Mouse (Mus musculus) heart, embryonic 14.5 days (tissue): Measurements from ENCODE around the gene Kif3a. TPM values are rescaled to one million over a fixed set of nuclear protein-coding genes. Genes with fewer than 3 reads are reported as not detected.
A peak's percentile ranks its signal among the peaks of the same experiment; 100 is the strongest.

ENCODE experiments used
- ATAC-seq: fragments of 200-750 bp; cut with Nextera tagmentation; 2 replicates; pipeline ENCODE4 v1.8.0; 2017; ENCODE audit warnings: low read depth, moderate TSS enrichment; ENCODE audit not compliant: insufficient number of reproducible peaks, insufficient read depth, low FRiP score
- H3K27ac ChIP-seq, 2 experiments: fragments of 200-500 bp in 1 of 2; fragments of 300-500 bp in 1 of 2; sonication (generic) in 1 of 2; replicated peaks in 1 of 2; 2 replicates each; pipeline ENCODE4 v1.5.1; 2012 to 2014; ENCODE audit warnings: low read depth in 2 of 2, low read length in 2 of 2, control low read depth in 1 of 2, mild to moderate bottlenecking in 1 of 2, mixed read lengths in 1 of 2; ENCODE audit not compliant: control insufficient read depth in 1 of 2, insufficient read depth in 1 of 2
- H3K27me3 ChIP-seq: fragments of 300-500 bp; sonication (generic); 2 replicates; pipeline ENCODE4 v1.6.1; 2014; ENCODE audit warnings: mild to moderate bottlenecking, low read length, control low read depth; ENCODE audit not compliant: control insufficient read depth, insufficient read depth
- H3K36me3 ChIP-seq: fragments of 300-500 bp; sonication (generic); 2 replicates; pipeline ENCODE4 v1.6.1; 2014; ENCODE audit warnings: mild to moderate bottlenecking, control low read depth, low read length, mixed read lengths; ENCODE audit not compliant: control insufficient read depth, insufficient read depth
- H3K4me1 ChIP-seq, 2 experiments: fragments of 200-500 bp in 1 of 2; fragments of 300-500 bp in 1 of 2; sonication (generic) in 1 of 2; 2 replicates each; pipeline ENCODE4 v1.6.1; 2012 to 2014; ENCODE audit warnings: low read length in 2 of 2, control low read depth in 1 of 2, mixed read lengths in 1 of 2; ENCODE audit not compliant: control insufficient read depth in 2 of 2, insufficient read depth in 2 of 2
- H3K4me2 ChIP-seq: fragments of 300-500 bp; sonication (generic); 2 replicates; pipeline ENCODE4 v1.6.1; 2014; ENCODE audit warnings: mild to moderate bottlenecking, low read length
- H3K4me3 ChIP-seq, 2 experiments: fragments of 200-500 bp in 1 of 2; fragments of 300-500 bp in 1 of 2; sonication (generic) in 1 of 2; 2 replicates each; pipeline ENCODE4 v1.5.1; 2012 to 2014; ENCODE audit warnings: low read length in 2 of 2, mild to moderate bottlenecking in 2 of 2, control low read depth in 1 of 2, low read depth in 1 of 2, moderate library complexity in 1 of 2; ENCODE audit not compliant: control insufficient read depth in 1 of 2, insufficient read depth in 1 of 2
- H3K9ac ChIP-seq: fragments of 300-500 bp; sonication (generic); 2 replicates; pipeline ENCODE4 v1.6.1; 2014; ENCODE audit warnings: mild to moderate bottlenecking, low read length
- H3K9me3 ChIP-seq: fragments of 300-500 bp; sonication (generic); 2 replicates; pipeline ENCODE4 v1.6.1; 2016; ENCODE audit warnings: low read length, control low read depth; ENCODE audit not compliant: control insufficient read depth
- WGBS: fragments of 180-500 bp; shearing (Covaris S2); extraction: QIAGEN DNeasy Blood & Tissue Kit; methylation state at CpG from one replicate; pipeline ENCODE4 v1.1.7; 2014; 5-methylcytosine and 5-hydroxymethylcytosine counted together
- polyA plus RNA-seq: library from polyadenylated mRNA; unstranded; fragments of >200 nt; fragmentation: Nextera tagmentation; extraction: Ambion mirVana; gene quantifications from 2 replicates; pipeline ENCODE4 v1.2.1, GENCODE M21; 2014

The Kif3a gene
- 38.0 and 38.3 TPM in 2 replicates for polyA plus RNA-seq

- peak within 1 kb of the TSS; percentile 61 to 85 for H3K4me3 ChIP-seq
- no peaks in the 10 kb centered on the region for H3K9me3 ChIP-seq
- H3K27me3 ChIP-seq = no peaks in the 10 kb centered on the region
- H3K4me1 ChIP-seq = peaks cover 2 to 4% of the 10 kb centered on the region in 2 experiments; a peak in 1 of 4 replicates
- H3K9ac ChIP-seq = peak within 1 kb of the TSS; percentile 84
- ATAC-seq = peak; percentile 92
- peaks cover 8% of the 10 kb centered on the region for H3K36me3 ChIP-seq
- peak within 1 kb of the TSS; percentile 77 for H3K4me2 ChIP-seq
- 1% methylated on average over 67 of the region's 69 CpGs for WGBS
- no peak within 1 kb of the TSS for H3K27ac ChIP-seq
Measured at GRCm38 (mm10) chr11:53567224-53568014, at the start of gene Kif3a. Kif3a (plus strand) TSS chr11:53567379.

GRCm38 (mm10) chr11:53518759-53519158 is 48.4 kb upstream of the Kif3a start:
- H3K4me3 ChIP-seq = no peak overlapping the region
- peaks cover 21 to 32% of the 10 kb centered on the region in 2 experiments for H3K4me1 ChIP-seq
- H3K27me3 ChIP-seq = no peaks in the 10 kb centered on the region
- WGBS = 48% methylated on average over 5 of the region's 5 CpGs
- H3K9me3 ChIP-seq = no peaks in the 10 kb centered on the region
- no peak overlapping the region for H3K27ac ChIP-seq
- no peak overlapping the region for H3K9ac ChIP-seq
- H3K4me2 ChIP-seq = peak overlapping the region; percentile 83
- no peak for ATAC-seq
- H3K36me3 ChIP-seq = no peaks in the 10 kb centered on the region

- H3K4me3 ChIP-seq = peak within 1 kb of the TSS; percentile 57 to 95
- whole genome bisulfite sequencing = 5% methylated on average over 75 of the region's 79 CpGs
- no peaks in the 10 kb centered on the region for H3K36me3 ChIP-seq
- H3K4me1 ChIP-seq = peaks cover 21 to 32% of the 10 kb centered on the region in 2 experiments
- ATAC-seq = peak; percentile 64
- H3K9me3 ChIP-seq = no peaks in the 10 kb centered on the region
- H3K4me2 ChIP-seq = peak within 1 kb of the TSS; percentile 83
- H3K27me3 ChIP-seq = no peaks in the 10 kb centered on the region
- peak within 1 kb of the TSS; percentile 89 for H3K9ac ChIP-seq
- H3K27ac ChIP-seq = peak within 1 kb of the TSS; percentile 47 to 81; a peak in 2 of 4 replicates
Measured at GRCm38 (mm10) chr11:53519207-53520121, 47.7 kb upstream of the Kif3a start, which contains the start of gene Sept8. Sept8 (plus strand) TSS chr11:53519257.

- Histone ChIP-seq H3K27me3 (no peaks in the 10 kb centered on the region), H3K9me3 (no peaks in the 10 kb centered on the region), H3K36me3 (no peaks in the 10 kb centered on the region), H3K9ac (peak overlapping the region; percentile 89), H3K4me1 (peaks cover 29 to 37% of the 10 kb centered on the region in 2 experiments), H3K27ac (peak overlapping the region; percentile 47 to 81), H3K4me2 (peak overlapping the region; percentile 83), H3K4me3 (peak overlapping the region; percentile 57 to 95)
- WGBS = under 1% methylated on average over 24 of the region's 24 CpGs
- ATAC-seq = no peak
Measured at GRCm38 (mm10) chr11:53520122-53520978, 46.8 kb upstream of the Kif3a start.

- H3K27ac ChIP-seq = peak overlapping the region; percentile 36 to 81; a peak in 3 of 4 replicates
- peak overlapping the region; percentile 83 for H3K4me2 ChIP-seq
- H3K9me3 ChIP-seq = no peaks in the 10 kb centered on the region
- H3K4me3 ChIP-seq = peak overlapping the region; percentile 57 to 95
- peak overlapping the region; percentile 89 for H3K9ac ChIP-seq
- H3K36me3 ChIP-seq = no peaks in the 10 kb centered on the region
- no peak for ATAC-seq
- peaks cover 37 to 47% of the 10 kb centered on the region in 2 experiments for H3K4me1 ChIP-seq
- no peaks in the 10 kb centered on the region for H3K27me3 ChIP-seq
- 22% methylated on average over 16 of the region's 16 CpGs for WGBS
Measured at GRCm38 (mm10) chr11:53521120-53521820, 45.9 kb upstream of the Kif3a start.

- H3K9ac ChIP-seq = peak overlapping the region; percentile 89; the same call in 1 of the 2 replicates
- no peak for ATAC-seq
- H3K4me3 ChIP-seq = 0 out of 4 replicates have a peak overlapping the region, but pooled peaks of 1 of the 2 experiments have one; percentile 95
- 38% methylated on average over 7 of the region's 7 CpGs for WGBS
- H3K27me3 ChIP-seq = no peaks in the 10 kb centered on the region
- H3K27ac ChIP-seq = peak overlapping the region in 1 of 2 experiments; percentile 81; a peak in 1 of 4 replicates
- H3K36me3 ChIP-seq = no peaks in the 10 kb centered on the region
- peaks cover 37 to 50% of the 10 kb centered on the region in 2 experiments for H3K4me1 ChIP-seq
- H3K4me2 ChIP-seq = peak overlapping the region; percentile 83
- no peaks in the 10 kb centered on the region for H3K9me3 ChIP-seq
Measured at GRCm38 (mm10) chr11:53521821-53522131, 45.4 kb upstream of the Kif3a start.
